Mouse (Mus musculus) lung, adult 2 months (tissue): ENCODE measurements around the gene Abca14.

Experiments
- CTCF ChIP-seq: fragments of 200-500 bp; IDR thresholded peaks from 2 replicates; pipeline ENCODE4 v1.5.1; 2011; ENCODE audit warnings: mild to moderate bottlenecking, low read length, control low read depth; ENCODE audit not compliant: insufficient read depth
- POLR2A ChIP-seq: fragments of 200-500 bp; IDR thresholded peaks from 2 replicates; pipeline ENCODE4 v1.6.1; 2011; ENCODE audit warnings: low read depth, mild to moderate bottlenecking, control low read depth, low read length, borderline replicate concordance; ENCODE audit errors: extremely low read depth

- TF ChIP-seq CTCF (no peak), POLR2A (no peak)
These were observed 46.8 kb upstream of the Abca14 start for GRCm38 (mm10) chr7:120156841-120157409.
